Mouse (Mus musculus) liver, embryonic 14.5 days (tissue): Measurements from ENCODE around the gene Zc3h14. TPM values are rescaled to one million over a fixed set of nuclear protein-coding genes. Genes with fewer than 3 reads are reported as not detected.

ENCODE experiments used
- ATAC-seq: fragments of 200-750 bp; cut with Nextera tagmentation; 2 replicates; pipeline ENCODE4 v1.8.0; 2017; ENCODE audit warnings: moderate number of reproducible peaks, mild to moderate bottlenecking, moderate library complexity; ENCODE audit not compliant: insufficient read depth
- DNase-seq, 3 experiments: peaks; one replicate each; pipeline ENCODE4 v3.0.0-alpha.2; 2012 to 2013; ENCODE audit warnings: low read depth in 3 of 3, low spot score in 3 of 3
- H3K27ac ChIP-seq: fragments of 300-500 bp; sonication (generic); 2 replicates; pipeline ENCODE4 v1.5.1; 2014; ENCODE audit warnings: moderate library complexity, mild to moderate bottlenecking, control low read depth, inconsistent platforms
- H3K27me3 ChIP-seq: fragments of 300-500 bp; sonication (generic); 2 replicates; pipeline ENCODE4 v1.6.1; 2014; ENCODE audit warnings: mild to moderate bottlenecking, low read length, moderate library complexity; ENCODE audit not compliant: control insufficient read depth, insufficient read depth
- H3K36me3 ChIP-seq: fragments of 300-500 bp; sonication (generic); replicated peaks from 2 replicates; pipeline ENCODE4 v1.6.1; 2014; ENCODE audit warnings: low read depth; ENCODE audit not compliant: control insufficient read depth, insufficient read depth
- H3K4me1 ChIP-seq, 2 experiments: fragments of 200-500 bp in 1 of 2; fragments of 300-500 bp in 1 of 2; sonication (generic) in 1 of 2; replicated peaks; 2 replicates each; pipeline ENCODE4 v1.6.1; 2012 to 2014; ENCODE audit warnings: antibody characterized with exemption in 1 of 2, inconsistent platforms in 1 of 2, low read length in 1 of 2; ENCODE audit not compliant: control insufficient read depth in 2 of 2, insufficient read depth in 2 of 2
- H3K4me2 ChIP-seq: fragments of 300-500 bp; sonication (generic); 2 replicates; pipeline ENCODE4 v1.6.1; 2014; ENCODE audit warnings: low read depth, mild to moderate bottlenecking, control low read depth, moderate library complexity
- H3K4me3 ChIP-seq, 2 experiments: fragments of 200-500 bp in 1 of 2; fragments of 300-500 bp in 1 of 2; sonication (generic) in 1 of 2; 2 replicates each; pipeline ENCODE4 v1.5.1; 2012 to 2014; ENCODE audit warnings: low read depth in 2 of 2, low read length in 2 of 2, mild to moderate bottlenecking in 2 of 2, control low read depth in 1 of 2, inconsistent platforms in 1 of 2, moderate library complexity in 1 of 2; ENCODE audit not compliant: insufficient read depth in 1 of 2
- H3K9ac ChIP-seq: fragments of 300-500 bp; sonication (generic); replicated peaks from 2 replicates; pipeline ENCODE4 v1.6.1; 2014; ENCODE audit warnings: mild to moderate bottlenecking, control low read depth, moderate library complexity
- H3K9me3 ChIP-seq: fragments of 300-500 bp; sonication (generic); 2 replicates; pipeline ENCODE4 v1.6.1; 2016; ENCODE audit warnings: low read length, mixed read lengths; ENCODE audit not compliant: control insufficient read depth
- CTCF ChIP-seq: IDR thresholded peaks from 2 replicates; pipeline ENCODE4 v1.5.1; 2016; ENCODE audit warnings: antibody characterized with exemption, low read depth, control low read depth
- EP300 ChIP-seq: IDR thresholded peaks from 2 replicates; pipeline ENCODE4 v1.6.1; 2016; ENCODE audit warnings: antibody characterized with exemption, low read depth
- WGBS: fragments of 180-500 bp; shearing (Covaris S2); extraction: QIAGEN DNeasy Blood & Tissue Kit; methylation state at CpG from one replicate; pipeline ENCODE4 v1.1.7; 2014; ENCODE audit not compliant: insufficient replicate concordance; 5-methylcytosine and 5-hydroxymethylcytosine counted together
- polyA plus RNA-seq, 2 experiments: library from polyadenylated mRNA; depleted of rRNA in 1 of 2; stranded (reverse) in 1 of 2; unstranded in 1 of 2; fragments of >200 nt; fragmentation: Nextera tagmentation in 1 of 2; extraction: Ambion mirVana in 1 of 2; gene quantifications; 2 replicates each; pipeline versions ENCODE4 v1.2.1 to v1.2.3; 2012 to 2014

Gene Zc3h14
- polyA plus RNA-seq, 2 experiments: 35.1 to 36.9 TPM

- no peak for ATAC-seq
- Histone ChIP-seq H3K4me3 (no peak overlapping the region), H3K4me2 (no peak overlapping the region), H3K27me3 (no peaks in the 10 kb centered on the region), H3K9ac (no peak overlapping the region), H3K4me1 (peaks cover 0 to 4% of the 10 kb centered on the region in 2 experiments; a peak in 1 of 4 replicates), H3K27ac (no peak overlapping the region), H3K9me3 (no peaks in the 10 kb centered on the region), H3K36me3 (no peaks in the 10 kb centered on the region)
- DNase-seq: no peak
- TF ChIP-seq EP300: no peak
- TF ChIP-seq CTCF: no peak
- WGBS: 59% methylated on average over 3 of the region's 3 CpGs
These were observed 25.7 kb upstream of the Zc3h14 start for GRCm38 (mm10) chr12:98721030-98721429.

- TF ChIP-seq CTCF (no peak), EP300 (no peak)
- 82% methylated on average over 7 of the region's 7 CpGs for WGBS
- H3K27ac ChIP-seq: no peak overlapping the region
- peaks cover 0 to 4% of the 10 kb centered on the region in 2 experiments; a peak in 1 of 4 replicates for H3K4me1 ChIP-seq
- H3K36me3 ChIP-seq: no peaks in the 10 kb centered on the region
- no peak overlapping the region for H3K9ac ChIP-seq
- H3K9me3 ChIP-seq: no peaks in the 10 kb centered on the region
- no peak overlapping the region for H3K4me2 ChIP-seq
- DNase-seq (no peak), ATAC-seq (no peak)
- no peak overlapping the region for H3K4me3 ChIP-seq
- H3K27me3 ChIP-seq: no peaks in the 10 kb centered on the region
These were observed 22.5 kb upstream of the Zc3h14 start for GRCm38 (mm10) chr12:98724224-98724623.

GRCm38 (mm10) chr12:98724976-98725375, 21.8 kb upstream of the Zc3h14 start:
- Histone ChIP-seq H3K27me3 (no peaks in the 10 kb centered on the region), H3K27ac (no peak overlapping the region), H3K4me2 (no peak overlapping the region), H3K9ac (no peak overlapping the region), H3K36me3 (no peaks in the 10 kb centered on the region), H3K4me3 (no peak overlapping the region), H3K9me3 (no peaks in the 10 kb centered on the region), H3K4me1 (peaks cover 0 to 4% of the 10 kb centered on the region in 2 experiments; a peak in 1 of 4 replicates)
- ATAC-seq: no peak
- WGBS: 46% methylated on average over 5 of the region's 5 CpGs
- no peak for DNase-seq
- TF ChIP-seq CTCF (no peak), EP300 (no peak)

- no peaks in the 10 kb centered on the region for H3K36me3 ChIP-seq
- DNase-seq (no peak), ATAC-seq (no peak)
- no peak overlapping the region for H3K4me2 ChIP-seq
- no peak overlapping the region for H3K27ac ChIP-seq
- peaks cover 0 to 4% of the 10 kb centered on the region in 2 experiments; a peak in 1 of 4 replicates for H3K4me1 ChIP-seq
- H3K27me3 ChIP-seq: no peaks in the 10 kb centered on the region
- no peaks in the 10 kb centered on the region for H3K9me3 ChIP-seq
- no peak overlapping the region for H3K4me3 ChIP-seq
- TF ChIP-seq CTCF: no peak
- no peak for TF ChIP-seq EP300
- no peak overlapping the region for H3K9ac ChIP-seq
- 61% methylated on average over 7 of the region's 7 CpGs for WGBS
These were observed 20.7 kb upstream of the Zc3h14 start for GRCm38 (mm10) chr12:98726078-98726477.

GRCm38 (mm10) chr12:98727186-98727585, 19.6 kb upstream of the Zc3h14 start:
- Histone ChIP-seq H3K9me3 (no peaks in the 10 kb centered on the region), H3K4me2 (no peak overlapping the region), H3K27me3 (no peaks in the 10 kb centered on the region), H3K36me3 (no peaks in the 10 kb centered on the region), H3K9ac (no peak overlapping the region), H3K27ac (no peak overlapping the region), H3K4me3 (no peak overlapping the region), H3K4me1 (peaks cover 0 to 4% of the 10 kb centered on the region in 2 experiments; a peak in 2 of 4 replicates)
- 56% methylated on average over 7 of the region's 7 CpGs for WGBS
- ATAC-seq: no peak
- no peak for DNase-seq
- TF ChIP-seq EP300: no peak
- TF ChIP-seq CTCF: no peak
